Mouse (Mus musculus) lung, postnatal 36 days (tissue): ENCODE results near the gene Lair1.

Experiments used
- DNase-seq: peaks from one replicate; pipeline ENCODE4 v3.0.0; 2022; ENCODE audit warnings: mixed read lengths

The Lair1 gene

GRCm38 (mm10) chr7:3957387-3957786 is 105.6 kb downstream of the Lair1 start:
- no peak for DNase-seq
